25 mouse cellular contexts compared by ENCODE assay signal in genomic region chr16:90792066-90792465, GRCm38 (mm10). TPM values are rescaled to one million over a fixed set of nuclear protein-coding genes. Genes with fewer than 3 reads are reported as not detected.
A peak's percentile ranks its signal among the peaks of the same experiment; 100 is the strongest.
DNase-seq lines count a peak whose midpoint lies in the region; ATAC-seq and TF ChIP-seq lines count a peak whose summit lies in the region.
"Had no signal": no experiment of that assay in that cellular context is flagged by ENCODE, and none has a peak within 500 bp of the region (broad histone marks: within the 10 kb centered on the region; RNA-seq: fewer than 3 reads in every experiment).

No protein-coding gene starts in this region.

- no peak for TF ChIP-seq CTCF in gastrocnemius, adult 2 months (IDR thresholded peaks at IDR 0.05)

- intact Hi-C loops in gastrocnemius, adult 2 months (cut with DNase I): no loop called here

- ATAC-seq in frontal cortex, adult (ENCODE audit: low TSS enrichment): peak; percentile 91
- ATAC-seq: activated CD4-positive, CD25-positive, alpha-beta regulatory T cell, adult 4 months; forebrain, embryonic 14.5 days; forebrain, postnatal 0 days; hindbrain, postnatal 0 days; inflammation-experienced regulatory T-cells, adult 6 months had no signal

- H3K4me3 ChIP-seq in gastrocnemius, adult 2 months: no peak overlapping the region
- H3K4me3 ChIP-seq: embryonic facial prominence, embryonic 12.5 days; embryonic facial prominence, embryonic 15.5 days; heart, adult 2 months; heart, embryonic 10.5 days; heart, embryonic 13.5 days had no signal

- DNase-seq in frontal cortex, postnatal 10 days (ENCODE audit: low spot score in 2 of 2): no peak
- DNase-seq in gastrocnemius, adult 2 months: no peak
- no peak for DNase-seq in gastrocnemius, adult 18-20 months (ENCODE audit: low spot score)
- DNase-seq in right cerebral cortex, adult 2 months (ENCODE audit: low spot score in 2 of 2): peak; percentile 22 to 36
- no peak for DNase-seq in right cerebral cortex, postnatal 4 days
- no peak for DNase-seq in thymus, postnatal 10 days (ENCODE audit: low spot score in 2 of 2)
- DNase-seq: adrenal gland, adult 8-10 months; forebrain, postnatal 0 days; gastrocnemius, postnatal 36 days; heart, adult 2 months; heart, postnatal 14 days; heart, postnatal 4 days had no signal

- H3K27ac ChIP-seq in gastrocnemius, adult 2 months: peak overlapping the region; percentile 28; the same call in 1 of the 2 replicates
- H3K27ac ChIP-seq: embryonic facial prominence, embryonic 12.5 days; embryonic facial prominence, embryonic 15.5 days; heart, adult 2 months; heart, embryonic 10.5 days; heart, embryonic 13.5 days; hindbrain, embryonic 14.5 days; hindbrain, postnatal 0 days had no signal

RNA-seq across cellular contexts. Expression of gene Urb1, which starts 18.1 kb away (rescaled TPM):
- 1 to 10 TPM; 4.7 to 5.0 TPM for total RNA-seq in gastrocnemius, adult 2 months (2021)
- 1 to 10 TPM; 5.1 to 5.2 TPM for total RNA-seq in gastrocnemius, adult 18-20 months (2021)

RNA-seq across cellular contexts. Expression of gene Eva1c, which starts 34.5 kb away (rescaled TPM):
- under 1 TPM; 0.10 to 0.56 TPM for total RNA-seq in gastrocnemius, adult 2 months (2021)
- under 1 TPM; 0.26 to 0.59 TPM for total RNA-seq in gastrocnemius, adult 18-20 months (2021)
- total RNA-seq: common myeloid progenitor, adult 5-6 weeks; granulocyte monocyte progenitor cell, adult 5-6 weeks had no signal

RNA-seq across cellular contexts. Expression of gene Mrap, which starts 54.1 kb away (rescaled TPM):
- under 1 TPM in 1 of 2 experiments, not detected in 1; 0.84 TPM for total RNA-seq in gastrocnemius, adult 2 months (2021)
- total RNA-seq in gastrocnemius, adult 18-20 months (2021): 1 to 10 TPM; 1.0 to 1.7 TPM
- total RNA-seq: common myeloid progenitor, adult 5-6 weeks; ES-E14 had no signal

Comparison
In these comparisons a context has a peak if more than half of its experiments do, and no peak if none do; other contexts are left out.
1. DNase-seq: peak in right cerebral cortex, adult 2 months (2 of 2); none in frontal cortex, postnatal 10 days (0 of 2), gastrocnemius, adult 2 months (single experiment), gastrocnemius, adult 18-20 months (single experiment), right cerebral cortex, postnatal 4 days (single experiment) and thymus, postnatal 10 days (0 of 2).